Mouse (Mus musculus): Measurements from ENCODE around the gene Cdc5l.

- TF ChIP-seq POLR2A (IDR thresholded peaks at IDR 0.05; ENCODE audit: borderline replicate concordance, low read depth, low read length) (no peak), CTCF (IDR thresholded peaks at IDR 0.05; ENCODE audit: low read depth, low read length) (no peak)
Measured at GRCm38 (mm10) chr17:45434262-45434590, 689 bp upstream of the Cdc5l start.
